Mouse (Mus musculus) CD4-positive helper T cell, adult 2 months (primary cell): ENCODE results near the gene Phc2.

ENCODE experiments used
- DNase-seq: peaks from one replicate; pipeline ENCODE4 v3.0.0-alpha.2; 2012; ENCODE audit warnings: low read depth, missing footprints, low spot score

The Phc2 gene

DNA sequence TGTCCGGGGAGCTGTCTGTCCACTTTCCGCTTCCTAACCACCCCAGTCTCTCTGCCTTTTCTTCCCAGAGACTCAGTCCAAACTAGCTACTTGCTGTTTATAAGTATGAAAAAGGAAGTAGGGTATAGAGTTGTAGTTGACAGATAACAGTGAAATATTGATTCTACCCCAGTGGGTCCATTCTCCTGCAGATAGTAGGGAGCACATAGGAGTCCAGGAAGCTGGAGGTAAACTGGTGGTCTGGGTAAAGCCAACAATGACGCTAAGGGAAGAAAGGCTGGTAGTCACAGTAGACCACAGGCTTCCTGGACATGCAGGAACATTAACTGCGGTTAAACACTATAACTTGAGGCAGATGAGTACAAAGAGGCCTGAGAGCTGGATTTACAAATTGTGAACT is 36.7 kb downstream of the Phc2 start:
- DNase-seq: no peak

DNA sequence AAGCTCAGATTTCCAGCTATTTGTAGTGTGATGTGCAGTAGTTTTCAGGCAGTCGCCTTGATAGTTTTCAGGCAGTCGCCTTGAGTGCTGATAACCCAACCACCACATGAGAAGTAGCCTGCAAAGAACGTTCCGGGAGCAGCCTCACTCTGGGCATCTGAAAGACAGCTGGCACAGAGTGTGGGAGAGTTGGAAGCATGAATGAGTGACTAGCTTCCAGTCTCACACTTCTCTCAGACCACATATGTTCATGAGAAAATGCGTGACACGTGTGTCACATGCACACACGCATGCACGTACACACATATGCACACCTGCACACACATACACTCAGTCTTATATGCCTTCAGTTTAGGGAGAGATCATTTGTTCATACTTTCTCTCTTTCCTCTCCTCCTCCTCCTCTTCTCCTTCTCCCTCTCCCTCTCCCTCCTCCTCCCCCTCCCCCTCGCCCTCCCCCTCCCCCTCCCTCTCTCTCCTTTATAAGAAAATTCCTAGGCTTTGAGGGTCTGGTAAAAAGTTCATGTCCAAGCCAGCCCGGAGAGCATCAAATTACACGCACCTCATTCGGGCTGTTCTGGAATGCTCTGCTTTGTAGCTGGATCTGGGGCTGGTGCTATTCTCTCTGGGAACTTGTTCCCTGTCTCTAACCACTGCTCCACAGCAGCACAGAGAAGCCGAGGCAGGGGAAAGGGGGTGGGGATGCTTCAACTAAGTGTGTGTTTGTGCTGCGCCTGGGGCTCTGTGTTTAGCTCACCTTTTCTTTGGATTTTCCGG is 37.8 kb downstream of the Phc2 start:
- DNase-seq: no peak

DNA sequence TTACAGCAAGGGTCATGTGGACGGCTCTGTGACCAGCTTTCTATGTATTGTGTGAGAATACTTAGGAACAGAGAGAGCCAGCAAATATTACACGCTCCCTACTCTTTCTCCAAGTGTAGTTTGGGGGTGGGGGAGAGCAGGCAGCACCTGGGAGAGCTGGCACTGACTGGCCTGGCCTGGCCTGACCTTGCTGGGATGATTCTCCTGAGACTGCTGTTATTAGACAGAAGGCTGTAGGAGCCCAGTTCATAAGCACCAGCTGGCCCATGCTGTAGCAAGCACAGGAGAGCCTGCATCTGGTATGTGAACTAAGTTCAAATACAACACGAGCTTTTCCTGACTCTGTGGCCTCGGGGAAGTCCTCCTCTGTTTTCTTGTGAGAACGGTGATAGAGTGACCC is 38.7 kb downstream of the Phc2 start:
- DNase-seq: no peak

DNA sequence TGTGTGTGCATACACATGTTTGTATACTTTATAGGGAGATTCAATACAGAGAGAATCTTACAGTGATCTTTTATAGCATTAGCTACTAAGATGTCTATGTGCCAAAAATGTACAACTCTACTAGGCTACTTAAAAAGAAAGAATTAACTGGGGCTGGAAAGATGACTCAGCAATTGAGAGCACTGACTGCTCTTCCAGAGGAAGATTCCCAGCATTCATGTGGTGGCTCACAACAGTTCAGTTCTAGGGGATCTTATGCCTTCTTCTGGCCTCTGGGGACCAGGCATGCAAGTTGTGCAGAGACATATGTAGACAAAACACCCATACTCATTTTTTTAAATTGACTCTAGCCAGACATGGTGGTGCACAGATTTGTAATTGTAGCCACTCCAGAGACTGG is 39.8 kb downstream of the Phc2 start:
- DNase-seq: no peak

DNA sequence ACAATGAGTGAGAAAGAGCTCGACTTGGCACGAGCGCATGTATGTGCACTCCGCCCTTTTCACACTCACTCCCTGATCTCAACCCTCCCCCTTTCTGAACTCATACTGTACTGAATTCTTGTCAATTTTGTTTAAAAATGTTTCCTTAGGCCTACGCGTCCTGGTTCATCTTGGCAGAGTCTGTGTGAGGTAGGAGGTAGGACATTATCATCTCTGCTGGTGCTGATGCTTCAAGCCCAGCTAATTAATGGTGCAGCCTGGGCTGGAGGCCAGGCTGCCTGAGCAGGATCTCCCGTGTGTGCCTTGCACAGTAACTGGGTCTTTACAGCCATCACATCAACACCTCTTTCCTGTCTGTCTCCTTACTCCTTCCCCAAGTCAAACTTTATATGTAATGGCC is 40.6 kb downstream of the Phc2 start:
- no peak for DNase-seq

DNA sequence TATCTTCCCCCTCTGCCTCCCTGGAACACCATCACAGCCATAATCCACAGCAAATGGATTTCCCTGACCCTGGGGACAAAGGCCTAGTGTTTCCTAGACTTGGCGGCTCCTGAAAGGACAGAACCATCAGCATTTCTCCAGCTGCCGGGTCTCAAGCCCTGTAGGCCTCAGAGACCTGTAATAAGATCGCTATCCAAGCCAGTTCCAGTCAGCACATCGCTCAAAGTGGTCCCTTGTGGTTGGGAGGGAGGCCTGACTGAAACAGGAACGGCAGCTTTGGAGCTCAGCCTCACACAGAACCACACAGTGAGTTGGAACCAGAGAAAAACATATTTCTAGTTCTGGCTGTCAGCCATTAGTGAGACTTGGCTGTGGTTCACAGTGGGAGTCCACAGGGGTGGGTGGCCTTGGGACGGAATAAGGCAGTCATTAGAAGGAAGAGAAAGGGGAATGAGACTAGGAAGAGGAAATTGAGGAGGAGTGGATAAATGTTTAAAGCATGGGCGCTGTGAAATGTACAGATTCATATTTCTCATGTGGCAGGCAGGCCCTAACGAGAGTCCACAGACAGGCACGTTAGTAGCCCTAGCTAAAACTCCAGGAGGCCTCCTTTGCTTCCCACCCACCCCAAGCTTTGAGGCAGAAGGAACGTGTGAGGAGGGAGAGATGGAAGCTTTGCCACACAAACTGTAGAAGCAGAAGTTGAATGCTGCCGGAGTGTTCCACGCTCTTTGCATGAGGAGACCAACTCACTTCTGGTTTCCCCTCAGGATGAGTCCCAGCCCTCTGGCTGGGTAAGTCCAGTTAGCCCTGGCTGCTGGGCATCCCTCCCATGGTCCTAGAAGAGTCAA is 43.7 kb downstream of the Phc2 start:
- DNase-seq: no peak

DNA sequence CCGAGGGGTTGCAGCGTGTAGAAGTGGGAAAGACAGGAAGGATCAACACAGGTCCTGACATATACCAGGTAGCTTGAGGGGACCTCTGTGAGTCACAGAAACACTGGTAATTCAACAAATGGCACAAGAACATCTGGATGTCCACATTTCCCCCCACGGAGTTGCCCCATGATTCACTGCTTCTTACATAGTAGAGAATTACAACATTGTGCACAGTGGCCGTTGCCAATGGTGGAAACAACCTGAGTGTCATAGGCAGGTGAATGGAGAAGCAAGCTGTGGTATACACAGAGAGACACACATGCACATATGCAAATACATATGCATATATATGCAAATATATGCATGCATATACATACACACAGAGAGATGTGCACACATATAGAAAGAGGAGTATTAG is 45.4 kb downstream of the Phc2 start:
- no peak for DNase-seq

DNA sequence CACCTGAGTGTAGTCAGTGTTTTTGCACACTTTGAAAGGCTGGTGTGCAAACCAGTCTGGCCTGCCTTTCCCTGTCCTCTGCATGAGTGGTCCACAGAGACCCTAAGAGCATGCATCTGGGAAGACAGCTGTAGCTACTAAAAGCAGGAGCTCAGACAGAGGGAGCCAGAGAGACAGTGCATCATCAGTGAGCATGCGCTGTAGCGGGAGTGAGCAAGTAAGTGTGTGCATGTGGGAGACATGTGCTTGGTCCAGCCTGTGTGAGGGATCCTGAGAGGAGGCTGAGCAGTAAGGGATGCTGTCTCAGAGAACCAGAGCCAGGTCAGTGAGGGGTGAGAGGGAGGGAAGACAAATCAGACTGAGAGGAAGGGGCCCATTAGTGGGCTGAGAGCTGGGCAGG is 46.0 kb downstream of the Phc2 start:
- no peak for DNase-seq

DNA sequence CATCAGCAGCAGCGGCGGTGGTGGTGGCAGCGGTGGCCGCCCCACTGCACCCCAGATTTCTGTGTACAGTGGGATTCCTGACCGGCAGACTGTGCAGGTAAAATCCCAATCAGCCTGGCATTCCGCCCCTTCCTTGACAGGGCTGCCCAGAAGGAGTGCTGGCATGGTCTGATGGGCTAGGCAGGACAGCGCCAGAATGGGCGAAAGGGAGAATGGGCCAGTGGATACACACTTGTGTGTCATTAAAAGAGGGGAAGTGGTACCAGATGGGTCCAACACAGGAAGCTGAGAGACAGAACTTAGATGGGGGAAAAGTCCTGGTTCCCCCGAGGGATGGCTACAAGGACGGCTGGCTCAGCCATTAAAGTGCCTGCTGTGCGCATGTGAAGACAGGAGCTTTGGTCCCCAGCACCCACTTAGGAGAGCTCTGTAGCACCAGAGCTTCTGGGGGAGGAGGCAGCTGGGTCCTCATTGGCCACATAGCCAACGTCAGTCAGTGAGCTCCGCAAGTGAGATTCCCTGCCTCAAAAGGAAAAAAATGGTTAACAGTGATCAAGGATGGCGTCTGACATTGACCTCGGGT is 50.7 kb downstream of the Phc2 start:
- DNase-seq: no peak

DNA sequence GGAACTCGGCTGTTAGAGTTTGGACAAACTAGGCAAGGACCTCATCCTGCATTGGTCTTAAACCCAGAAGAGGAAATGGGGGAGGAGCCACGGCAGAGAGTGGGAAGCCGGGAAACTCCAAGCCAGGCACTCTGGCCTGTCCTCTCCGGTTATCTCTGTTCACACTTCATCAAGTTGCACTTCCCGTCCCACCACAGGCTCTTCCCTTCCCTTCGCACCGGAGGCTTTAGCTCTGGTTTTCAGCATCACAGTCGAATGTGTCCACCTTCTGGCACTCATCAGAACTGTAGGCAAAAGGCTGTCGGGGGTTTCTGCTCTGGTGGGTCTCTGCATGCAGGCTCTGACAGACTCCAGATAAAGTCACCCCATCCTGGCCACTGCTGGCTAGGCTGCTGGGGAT is 52.1 kb downstream of the Phc2 start:
- no peak for DNase-seq

DNA sequence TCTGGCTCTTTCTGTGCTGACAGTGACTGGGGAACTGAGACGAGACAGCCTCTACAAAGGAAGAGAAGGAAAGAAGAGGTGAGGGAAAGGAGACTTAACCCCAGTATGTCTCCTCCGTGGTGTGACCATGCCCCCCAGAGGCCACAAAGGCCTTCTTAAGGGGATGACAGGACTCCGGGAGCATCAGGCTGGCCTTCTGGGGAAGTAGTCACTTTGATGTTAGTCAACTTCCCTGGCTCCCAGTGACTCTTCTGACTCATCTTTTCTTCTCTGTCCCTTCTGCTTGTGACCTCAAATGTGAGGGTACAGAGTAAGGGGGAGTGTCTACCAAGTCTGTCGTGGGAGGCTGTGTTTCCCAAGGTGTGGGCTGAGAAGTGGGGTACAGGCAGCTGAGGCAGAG is 52.9 kb downstream of the Phc2 start:
- DNase-seq: no peak

DNA sequence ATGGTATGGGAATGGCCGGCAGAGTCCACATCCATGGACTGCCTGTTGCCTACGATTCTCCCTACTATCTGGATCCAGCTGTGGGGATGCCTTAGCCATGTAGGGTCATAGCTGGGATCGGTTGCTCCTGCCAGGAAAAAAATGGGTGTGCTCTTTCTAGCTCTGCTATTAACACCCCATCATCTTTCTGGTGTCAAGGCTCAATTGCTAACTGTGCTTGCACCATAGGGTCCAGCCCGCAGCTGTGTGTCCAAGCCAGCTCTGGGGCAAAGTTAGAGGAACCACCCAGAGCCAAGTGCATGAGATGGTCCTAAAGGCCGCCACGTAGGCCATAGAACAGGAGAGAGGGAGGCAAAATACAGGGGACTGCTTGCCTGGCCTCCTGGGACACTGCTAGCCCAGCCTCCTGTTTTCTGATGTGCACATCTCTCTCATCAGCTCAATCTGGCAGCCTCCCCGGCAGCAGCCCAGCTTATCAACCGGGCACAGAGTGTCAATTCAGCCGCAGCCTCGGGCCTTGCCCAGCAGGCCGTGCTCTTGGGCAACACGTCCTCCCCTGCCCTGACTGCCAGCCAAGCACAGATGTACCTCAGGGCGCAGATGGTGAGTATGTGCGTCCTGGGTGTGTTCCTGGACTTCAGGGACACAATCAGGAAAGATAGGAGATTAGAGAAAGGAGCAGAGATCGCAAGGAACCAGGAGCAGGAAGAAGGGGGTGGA is 54.7 kb downstream of the Phc2 start:
- no peak for DNase-seq

DNA sequence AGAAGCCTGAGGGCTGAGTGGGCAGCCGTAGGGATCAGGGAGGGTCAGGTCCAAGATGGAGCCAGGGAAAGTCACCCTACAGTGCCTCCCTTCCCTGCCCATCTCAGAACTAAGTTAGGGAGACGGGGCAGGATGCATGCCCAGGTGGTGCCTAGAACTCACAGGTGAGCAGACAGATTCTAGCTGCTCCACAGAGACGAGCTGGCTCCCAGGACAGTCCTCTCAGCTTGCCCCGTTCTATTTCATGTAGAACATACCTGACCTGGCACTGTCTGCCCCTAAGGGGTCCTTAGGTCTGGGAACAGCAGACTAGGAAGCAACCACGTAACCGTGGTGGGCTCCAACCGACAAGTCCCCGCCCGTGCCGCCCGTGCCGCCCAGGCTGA is 55.3 kb downstream of the Phc2 start:
- no peak for DNase-seq

DNA sequence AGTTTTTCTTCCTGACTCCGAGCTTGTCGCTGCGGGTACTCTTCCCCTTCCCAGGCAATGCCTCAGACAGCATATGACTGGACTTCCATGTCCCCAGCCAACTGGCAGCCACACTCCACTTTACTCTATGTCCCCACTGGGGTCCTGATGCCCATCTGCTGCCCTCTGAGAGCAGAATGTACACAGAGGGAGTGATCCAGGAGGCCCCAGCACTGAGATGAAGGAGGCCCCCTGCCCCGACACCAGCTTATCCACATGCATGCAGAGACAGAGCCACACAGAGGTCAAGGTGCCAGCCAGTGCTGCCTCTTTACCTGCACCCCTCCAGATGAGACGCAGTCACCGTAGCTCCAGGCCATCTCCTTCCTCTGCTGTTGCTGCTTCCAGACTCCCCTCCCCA is 55.8 kb downstream of the Phc2 start:
- DNase-seq: no peak

DNA sequence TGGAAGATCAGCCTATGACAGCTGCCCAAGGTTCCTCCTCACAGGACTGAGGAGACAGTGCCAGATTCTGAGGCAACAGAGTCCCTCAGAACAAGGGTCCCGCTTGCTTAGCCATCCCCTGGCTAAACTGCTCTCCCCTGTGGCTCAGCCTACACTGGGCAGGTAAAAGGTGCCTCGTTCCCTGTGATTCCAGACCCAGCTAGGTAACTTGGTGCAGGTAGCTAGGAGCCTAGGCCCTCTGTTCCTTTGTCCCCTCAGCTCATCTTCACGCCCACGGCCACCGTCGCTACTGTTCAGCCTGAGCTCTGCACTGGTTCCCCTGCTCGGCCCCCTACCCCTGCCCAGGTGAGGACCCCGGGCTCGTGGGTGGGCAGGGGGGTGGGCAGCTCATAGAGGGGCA is 56.3 kb downstream of the Phc2 start:
- no peak for DNase-seq

DNA sequence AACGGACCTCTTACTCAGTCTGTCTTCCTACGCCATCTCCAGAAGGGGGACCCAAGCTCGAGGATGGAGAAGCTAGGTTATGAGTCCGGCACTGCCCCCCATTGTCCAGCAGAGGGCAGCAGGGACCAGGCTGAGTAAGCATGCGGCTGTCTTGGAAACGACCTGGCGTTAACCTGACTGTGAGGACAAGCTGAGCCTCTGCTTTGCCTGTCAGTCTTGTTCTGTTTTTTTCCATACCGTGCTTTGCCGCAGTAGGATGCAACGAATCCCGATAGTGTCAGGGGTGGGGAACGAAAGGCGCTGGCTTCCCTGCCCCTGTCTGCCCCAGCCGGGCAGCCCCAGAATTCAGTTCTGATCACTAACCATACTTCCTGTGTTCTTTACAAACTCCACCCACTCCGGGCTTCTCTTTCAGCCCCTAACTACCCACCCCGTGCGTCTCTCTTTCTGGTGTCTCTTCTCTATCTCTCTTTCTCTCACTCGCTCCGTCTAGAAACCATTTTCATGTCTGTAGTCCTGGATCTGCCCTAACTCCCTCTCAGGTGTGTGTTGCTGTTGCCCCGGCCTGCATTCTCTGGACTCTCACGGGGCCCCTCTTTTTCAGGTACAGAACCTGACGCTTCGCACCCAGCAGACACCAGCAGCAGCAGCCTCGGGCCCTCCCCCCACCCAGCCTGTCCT is 57.1 kb downstream of the Phc2 start:
- DNase-seq: peak; percentile 92

DNA sequence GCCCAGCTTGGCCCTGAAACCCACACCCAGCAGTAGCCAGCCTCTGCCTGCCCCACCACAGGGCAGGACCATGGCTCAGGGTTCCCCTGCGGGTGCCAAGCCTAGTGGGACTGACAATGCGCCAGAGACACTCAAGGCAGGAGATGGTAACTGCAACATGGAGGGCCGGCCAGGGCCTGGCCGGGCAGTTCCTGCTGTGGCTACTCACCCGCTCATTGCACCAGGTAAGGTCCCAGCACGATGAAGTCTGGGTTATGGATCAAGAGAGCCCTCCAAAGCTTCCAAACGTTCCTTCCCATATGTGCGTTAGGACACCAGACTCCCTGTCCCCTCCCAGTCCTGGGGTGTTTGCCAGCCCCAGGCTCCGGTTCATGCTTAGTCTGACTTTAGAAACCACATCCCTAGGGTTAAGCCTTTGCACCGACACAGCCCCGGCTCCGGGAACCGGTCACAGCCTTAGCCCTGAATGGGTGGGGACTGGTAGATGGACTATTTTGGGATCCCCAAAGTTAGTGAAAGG is 57.7 kb downstream of the Phc2 start:
- DNase-seq: peak; percentile 27

DNA sequence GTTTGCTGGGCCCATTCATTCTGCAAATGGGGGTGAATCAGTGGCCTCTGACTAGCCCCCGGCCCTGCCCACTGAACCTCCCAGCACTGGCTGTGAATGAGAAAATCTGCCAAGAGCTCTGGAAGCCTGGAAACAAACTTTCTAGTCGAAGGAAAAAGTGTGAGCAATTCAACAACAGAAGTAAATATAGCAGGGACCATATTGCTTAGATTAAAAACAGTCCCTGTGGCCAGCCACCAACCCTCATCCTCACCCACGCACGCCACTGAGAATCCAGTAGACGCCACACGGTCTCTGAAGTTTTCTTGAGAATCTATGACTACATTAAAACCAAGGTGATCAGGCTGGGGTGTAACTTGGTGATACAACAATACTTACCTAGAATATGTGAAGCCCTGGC is 58.4 kb downstream of the Phc2 start:
- peak; percentile 40 for DNase-seq

DNA sequence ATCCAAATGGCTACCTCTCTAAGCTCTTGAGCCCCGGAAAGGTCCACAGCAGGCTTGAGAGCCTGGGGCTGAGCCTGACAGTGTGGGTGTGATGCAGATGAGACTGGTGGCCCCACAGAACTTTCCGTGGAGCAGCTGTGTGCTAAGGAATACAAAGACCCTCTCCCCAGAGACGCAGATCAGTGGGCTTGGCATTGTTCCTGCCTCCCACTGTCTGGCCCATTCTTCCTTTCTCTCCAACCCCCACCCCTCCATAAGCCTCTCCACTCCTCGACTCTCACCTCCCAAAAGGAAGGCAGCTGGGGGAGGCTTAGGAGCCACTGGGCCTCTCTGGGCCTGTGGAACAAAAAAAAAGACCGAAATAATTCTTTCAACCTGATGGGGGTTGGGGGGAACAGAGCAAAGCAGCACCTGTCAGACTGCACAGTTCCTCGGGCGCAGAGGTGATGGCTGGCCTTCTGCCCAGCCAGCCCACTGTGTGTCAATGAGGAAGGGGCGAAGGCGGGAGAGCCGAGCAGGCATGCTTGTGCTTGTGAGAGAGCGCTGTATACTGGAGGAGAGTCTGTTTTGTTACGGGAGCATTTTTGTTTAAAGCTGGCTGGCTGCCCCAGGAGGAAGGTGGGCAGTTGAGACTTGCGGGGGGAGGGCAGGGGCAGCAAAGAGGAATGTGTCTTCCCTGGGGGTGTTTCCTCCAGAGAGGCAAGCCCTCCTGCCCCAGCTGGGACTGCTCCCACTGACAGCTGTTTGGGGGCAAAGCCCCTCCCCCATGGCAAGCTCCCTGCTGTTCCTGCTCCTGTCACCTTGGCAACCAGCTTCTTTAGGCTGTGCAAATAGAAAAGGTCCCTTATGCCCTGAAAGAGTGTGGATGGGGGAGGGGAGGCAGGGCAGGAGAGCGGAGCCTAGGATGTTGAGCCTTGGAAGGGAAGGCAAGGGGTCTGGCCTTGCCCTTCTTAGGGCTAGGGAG is 61.0 kb downstream of the Phc2 start:
- DNase-seq: no peak

DNA sequence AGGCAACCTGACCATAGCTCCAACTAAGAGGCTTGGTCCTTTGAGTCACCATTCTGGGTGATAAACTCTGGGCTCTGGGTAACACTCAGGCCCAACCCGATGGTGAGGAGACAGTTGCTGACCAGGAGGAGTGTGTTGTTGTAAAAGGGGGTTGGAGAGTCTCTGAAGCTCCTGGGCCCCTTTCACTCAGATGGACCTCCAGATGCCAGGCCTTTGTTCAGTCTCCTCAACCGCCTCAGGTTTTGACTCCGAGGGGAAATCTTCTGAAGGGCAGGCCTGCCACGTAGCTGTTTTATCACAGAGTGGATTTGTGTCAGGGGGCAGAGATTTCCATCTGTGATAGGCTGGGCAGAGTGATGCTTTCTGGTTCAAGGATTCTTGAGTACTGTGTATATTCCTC is 61.8 kb downstream of the Phc2 start:
- DNase-seq: no peak
